Mouse (Mus musculus): ENCODE results near the gene St7l.

- TF ChIP-seq CTCF (IDR thresholded peaks at IDR 0.05; ENCODE audit: borderline replicate concordance, insufficient read depth, low read depth, low read length) (no peak), POLR2A (IDR thresholded peaks at IDR 0.05; ENCODE audit: borderline replicate concordance, insufficient read depth, low read length) (no peak)
Observed at GRCm38 (mm10) chr3:104858560-104858959, 5.2 kb upstream of the St7l start.

Measured in cerebellum, adult 2 months (tissue).